Mouse (Mus musculus) bone marrow macrophage, adult 2 months (primary cell): ENCODE results near the gene Pld3.

ENCODE experiments used
- CTCF ChIP-seq: IDR thresholded peaks from 2 replicates; pipeline ENCODE4 v1.5.1; 2012; ENCODE audit warnings: low read depth, mild to moderate bottlenecking, low read length, moderate library complexity
- POLR2A ChIP-seq: IDR thresholded peaks from 2 replicates; pipeline ENCODE4 v1.6.1; 2012; ENCODE audit warnings: mild to moderate bottlenecking, low read depth, low read length, borderline replicate concordance

GRCm38 (mm10) chr7:27487740-27488268, 65.2 kb downstream of the Pld3 start:
- TF ChIP-seq CTCF = no peak
- no peak for TF ChIP-seq POLR2A
